20 mouse cellular contexts compared by ENCODE assay signal in genomic region chr4:138719264-138719596, GRCm38 (mm10). TPM values are rescaled to one million over a fixed set of nuclear protein-coding genes. Genes with fewer than 3 reads are reported as not detected.
"Had no signal": no experiment of that assay in that cellular context is flagged by ENCODE, and none has a peak within 500 bp of the region (broad histone marks: within the 10 kb centered on the region; RNA-seq: fewer than 3 reads in every experiment).

No protein-coding gene starts in this region.

- DNase-seq: gastrocnemius, postnatal 14 days; gastrocnemius, postnatal 36 days; heart, adult 11 months; heart, adult 2 months; heart, postnatal 14 days; heart, postnatal 36 days; kidney, adult 11 months; kidney, adult 2 months; kidney, adult 9 months; kidney, postnatal 14 days; kidney, postnatal 36 days; liver; liver, embryonic 13.5 days; liver, postnatal 0 days had no signal

RNA-seq across cellular contexts. Expression of gene Pla2g2c, which starts 5.4 kb away (rescaled TPM):
- total RNA-seq: gastrocnemius, adult 18-20 months; gastrocnemius, adult 8-10 months; gastrocnemius, postnatal 14 days; gastrocnemius, postnatal 36 days; heart, postnatal 14 days; hematopoietic stem cell, adult 5-6 weeks had no signal

RNA-seq across cellular contexts. Expression of gene Ubxn10, which starts 17.7 kb away (rescaled TPM):
- total RNA-seq: hematopoietic stem cell, adult 5-6 weeks had no signal

RNA-seq across cellular contexts. Expression of gene Pla2g2f, which starts 38.2 kb away (rescaled TPM):
- total RNA-seq: gastrocnemius, postnatal 14 days; gastrocnemius, postnatal 36 days; hematopoietic stem cell, adult 5-6 weeks; hindbrain, postnatal 0 days; left cerebral cortex, adult 8-10 months; left cerebral cortex, postnatal 36 days had no signal

RNA-seq across cellular contexts. Expression of gene Pla2g2d, which starts 56.3 kb away (rescaled TPM):
- total RNA-seq: gastrocnemius, postnatal 14 days; hematopoietic stem cell, adult 5-6 weeks had no signal
